Mouse (Mus musculus): ENCODE measurements around the gene Brsk2. TPM values are rescaled to one million over a fixed set of nuclear protein-coding genes. Genes with fewer than 3 reads are reported as not detected.

Gene Brsk2
- polyA plus RNA-seq, 1 experiment, result not detected

DNA sequence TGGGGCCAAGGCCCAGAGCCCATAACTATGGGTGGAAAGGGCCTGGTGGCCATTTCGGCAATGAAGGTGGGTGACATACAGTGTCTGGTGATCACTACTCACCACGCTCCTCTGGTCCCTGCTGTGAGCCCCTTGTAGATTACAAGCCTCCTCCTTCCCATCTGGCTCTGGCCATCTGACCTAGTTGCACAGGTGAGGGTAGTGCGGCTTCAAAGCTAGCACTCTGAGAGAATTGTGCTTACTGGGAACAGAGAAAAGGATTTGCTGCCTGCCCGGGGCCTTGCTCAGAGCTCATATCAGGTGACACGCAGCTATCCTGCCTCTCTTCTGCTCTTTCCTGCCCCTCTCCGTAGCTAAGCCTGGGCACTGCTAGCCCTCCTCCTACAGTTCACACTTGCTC lies 4.1 kb downstream of the Brsk2 start:
- Histone ChIP-seq H3K4me3 (ENCODE audit: insufficient read depth, low read length) (no peak overlapping the region), H3K4me1 (ENCODE audit: control insufficient read depth, insufficient read depth, low read length) (no peaks in the 10 kb centered on the region), H3K27ac (ENCODE audit: insufficient read depth, low read depth, low read length) (no peak overlapping the region)
- TF ChIP-seq POLR2A (IDR thresholded peaks at IDR 0.05; ENCODE audit: borderline replicate concordance, low read depth, low read length) (no peak), CTCF (IDR thresholded peaks at IDR 0.05; ENCODE audit: low read depth, low read length) (no peak)

DNA sequence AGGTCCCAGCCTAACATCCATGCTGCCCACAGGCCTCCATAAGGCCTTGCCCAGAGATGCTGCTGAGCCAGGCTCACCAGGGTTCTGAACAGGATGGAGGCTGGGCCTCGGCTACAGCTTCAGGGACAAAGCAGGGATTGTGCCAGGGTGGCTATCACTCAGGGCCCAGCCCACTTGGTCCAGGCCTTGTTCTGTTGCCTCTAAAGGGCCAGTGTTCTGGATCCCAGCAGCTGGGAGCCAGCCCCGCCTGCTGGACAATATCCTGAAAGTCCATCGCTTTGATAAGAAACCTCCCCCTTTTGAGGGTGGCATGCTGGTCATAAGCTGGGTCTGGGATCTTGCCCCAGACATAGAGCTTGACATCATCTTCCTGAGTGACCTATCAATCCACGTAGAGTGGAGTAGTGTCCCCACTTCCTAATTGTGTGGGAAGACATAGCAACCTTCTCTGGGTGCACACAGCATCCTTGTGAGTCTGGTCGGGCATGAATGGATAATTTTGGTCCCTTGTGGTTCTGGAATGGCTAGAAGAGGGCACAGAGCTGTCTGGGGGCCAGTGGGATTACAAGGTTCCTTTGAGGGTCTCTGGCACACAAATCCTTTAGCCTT lies 6.1 kb downstream of the Brsk2 start:
- no peak for TF ChIP-seq CTCF (IDR thresholded peaks at IDR 0.05; ENCODE audit: low read depth, low read length)
- no peak for TF ChIP-seq POLR2A (IDR thresholded peaks at IDR 0.05; ENCODE audit: borderline replicate concordance, low read depth, low read length)
- no peak overlapping the region for H3K4me3 ChIP-seq (ENCODE audit: insufficient read depth, low read length)
- no peaks in the 10 kb centered on the region for H3K4me1 ChIP-seq (ENCODE audit: control insufficient read depth, insufficient read depth, low read length)
- H3K27ac ChIP-seq (ENCODE audit: insufficient read depth, low read depth, low read length), result no peak overlapping the region

DNA sequence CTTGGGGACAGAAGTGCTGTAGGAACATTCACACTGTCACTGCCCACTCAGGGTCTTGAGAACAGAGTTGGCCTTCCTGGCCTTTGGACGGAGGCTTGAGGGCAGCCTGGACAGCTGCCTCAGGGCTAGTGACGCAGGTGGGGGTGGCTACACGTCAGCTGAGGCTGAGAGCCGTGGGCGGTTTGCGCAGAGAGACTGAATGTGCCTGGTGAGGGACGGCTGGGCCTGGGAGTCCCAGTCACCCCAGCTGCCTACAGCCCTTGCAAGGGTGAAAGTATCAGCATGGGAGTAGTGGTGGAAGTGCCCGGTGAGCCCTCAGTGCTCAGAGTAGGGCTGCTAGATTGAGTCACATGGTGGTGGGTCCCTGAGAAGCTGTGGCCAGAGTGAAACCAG lies 6.6 kb downstream of the Brsk2 start:
- Histone ChIP-seq H3K4me1 (ENCODE audit: control insufficient read depth, insufficient read depth, low read length) (no peaks in the 10 kb centered on the region), H3K27ac (ENCODE audit: insufficient read depth, low read depth, low read length) (no peak overlapping the region), H3K4me3 (ENCODE audit: insufficient read depth, low read length) (no peak overlapping the region)
- TF ChIP-seq POLR2A (IDR thresholded peaks at IDR 0.05; ENCODE audit: borderline replicate concordance, low read depth, low read length) (no peak), CTCF (IDR thresholded peaks at IDR 0.05; ENCODE audit: low read depth, low read length) (no peak)

DNA sequence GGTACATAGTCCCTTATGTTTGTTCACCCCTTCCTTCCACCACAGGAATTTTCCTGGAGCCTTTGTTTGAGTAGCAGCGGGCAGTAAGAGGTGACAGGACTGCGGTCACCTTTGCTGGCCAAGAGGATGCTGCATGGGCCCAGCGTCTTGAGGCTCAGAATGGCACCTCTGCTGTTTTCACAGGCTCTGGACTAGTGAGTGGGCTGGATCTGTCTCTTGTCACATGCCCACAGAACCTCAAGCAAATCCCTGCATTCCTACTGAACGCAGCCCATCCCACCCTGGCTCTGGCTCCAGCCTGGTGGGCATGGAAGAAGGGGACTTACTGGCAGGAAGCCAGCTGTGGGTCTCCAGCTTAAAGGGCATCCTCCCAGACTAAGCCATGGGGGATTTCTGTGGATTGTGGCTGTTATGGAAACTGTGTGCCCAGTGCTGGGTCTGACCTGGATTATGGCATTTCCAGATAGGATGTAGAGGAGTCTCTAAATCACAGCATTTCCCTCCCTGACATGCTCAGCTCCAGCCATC lies 8.0 kb downstream of the Brsk2 start:
- TF ChIP-seq CTCF (IDR thresholded peaks at IDR 0.05; ENCODE audit: low read depth, low read length), result no peak
- no peak for TF ChIP-seq POLR2A (IDR thresholded peaks at IDR 0.05; ENCODE audit: borderline replicate concordance, low read depth, low read length)
- Histone ChIP-seq H3K4me1 (ENCODE audit: control insufficient read depth, insufficient read depth, low read length) (no peaks in the 10 kb centered on the region), H3K27ac (ENCODE audit: insufficient read depth, low read depth, low read length) (no peak overlapping the region), H3K4me3 (ENCODE audit: insufficient read depth, low read length) (no peak overlapping the region)

DNA sequence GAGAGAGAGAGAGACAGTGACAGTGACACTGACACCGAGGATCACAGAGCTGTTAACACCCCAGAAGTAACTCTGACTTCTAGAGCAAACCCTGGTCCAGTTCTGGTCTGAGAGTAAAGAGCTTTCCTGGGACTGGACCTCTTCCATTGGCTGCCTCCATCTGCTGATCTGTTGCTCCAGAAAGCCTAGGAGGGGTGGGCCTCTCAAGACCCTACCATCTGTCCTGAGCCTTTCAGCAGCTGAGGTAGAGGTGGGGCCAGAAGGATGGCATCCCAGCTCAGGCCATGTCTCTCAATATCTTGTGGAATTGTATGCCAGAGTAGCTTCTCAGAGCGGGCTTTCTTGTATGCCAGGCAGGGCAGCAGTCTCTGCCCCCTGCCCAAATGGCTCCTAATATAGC lies 8.7 kb downstream of the Brsk2 start:
- no peak for TF ChIP-seq POLR2A (IDR thresholded peaks at IDR 0.05; ENCODE audit: borderline replicate concordance, low read depth, low read length)
- no peak overlapping the region for H3K27ac ChIP-seq (ENCODE audit: insufficient read depth, low read depth, low read length)
- no peaks in the 10 kb centered on the region for H3K4me1 ChIP-seq (ENCODE audit: control insufficient read depth, insufficient read depth, low read length)
- no peak overlapping the region for H3K4me3 ChIP-seq (ENCODE audit: insufficient read depth, low read length)

DNA sequence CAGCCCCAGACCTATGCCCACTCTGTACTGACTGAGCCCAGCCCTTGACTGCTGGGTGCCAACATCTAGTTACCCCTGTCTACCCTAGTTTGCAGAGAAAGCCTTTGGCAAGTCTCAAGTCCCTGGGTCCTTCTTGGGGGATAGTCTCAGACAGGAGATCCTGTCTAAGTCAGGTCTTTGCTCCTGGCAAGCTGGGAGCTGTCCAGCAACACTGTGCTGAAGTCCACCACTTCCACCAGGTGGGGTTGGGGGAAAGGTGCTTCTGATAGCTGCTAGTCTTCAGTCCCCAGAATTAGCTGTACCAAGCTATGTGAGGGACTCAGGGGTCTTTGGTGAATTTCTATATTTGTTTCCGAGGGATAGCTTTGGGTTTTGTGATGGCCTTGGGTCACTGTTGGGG lies 9.6 kb downstream of the Brsk2 start:
- no peak for TF ChIP-seq POLR2A (IDR thresholded peaks at IDR 0.05; ENCODE audit: borderline replicate concordance, low read depth, low read length)
- TF ChIP-seq CTCF (IDR thresholded peaks at IDR 0.05; ENCODE audit: low read depth, low read length), result no peak
- H3K27ac ChIP-seq (ENCODE audit: insufficient read depth, low read depth, low read length), result no peak overlapping the region
- no peak overlapping the region for H3K4me3 ChIP-seq (ENCODE audit: insufficient read depth, low read length)
- no peaks in the 10 kb centered on the region for H3K4me1 ChIP-seq (ENCODE audit: control insufficient read depth, insufficient read depth, low read length)

DNA sequence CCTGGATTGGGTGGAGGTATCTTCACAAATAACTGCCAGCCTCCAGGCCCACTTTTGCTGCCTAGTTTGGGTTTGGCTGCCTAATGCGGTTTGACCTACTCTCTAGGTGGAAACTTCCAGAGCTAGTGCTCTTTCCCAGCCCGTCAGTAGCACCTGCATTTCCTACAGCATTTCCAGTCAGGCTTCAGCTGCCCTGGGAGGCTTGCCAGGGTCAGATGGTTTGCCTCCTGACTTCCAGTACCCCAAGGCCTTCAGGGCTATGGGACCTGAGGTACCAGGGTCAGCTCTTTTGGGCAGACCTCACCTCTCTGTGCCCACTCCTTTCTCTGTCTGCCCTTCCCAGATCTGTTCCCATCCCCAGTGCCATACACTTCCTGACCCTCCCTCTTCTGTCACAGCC lies 11.4 kb downstream of the Brsk2 start:
- Histone ChIP-seq H3K4me3 (ENCODE audit: insufficient read depth, low read length) (no peak overlapping the region), H3K4me1 (ENCODE audit: control insufficient read depth, insufficient read depth, low read length) (no peaks in the 10 kb centered on the region), H3K27ac (ENCODE audit: insufficient read depth, low read depth, low read length) (no peak overlapping the region)
- TF ChIP-seq CTCF (IDR thresholded peaks at IDR 0.05; ENCODE audit: low read depth, low read length), result no peak
- TF ChIP-seq POLR2A (IDR thresholded peaks at IDR 0.05; ENCODE audit: borderline replicate concordance, low read depth, low read length), result no peak

DNA sequence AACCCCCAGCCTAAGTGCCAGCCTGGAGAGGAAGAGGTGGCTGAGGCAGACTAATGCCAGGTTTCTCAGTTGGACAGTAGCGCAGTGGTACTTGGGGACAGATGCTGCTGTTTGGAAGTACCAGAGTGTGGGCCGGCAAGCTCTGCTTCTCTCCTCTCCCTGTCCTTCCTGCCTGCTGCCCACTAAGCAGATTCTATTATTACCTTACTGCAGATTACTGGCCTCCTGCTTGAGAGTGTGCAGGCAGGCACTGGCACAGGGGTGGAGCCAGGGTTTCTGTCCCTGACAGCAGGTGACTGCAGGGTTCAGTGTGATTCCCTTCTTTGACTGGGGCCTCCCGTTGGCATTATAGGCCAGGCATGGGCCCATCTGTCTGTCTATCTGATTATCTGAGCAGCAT lies 11.9 kb downstream of the Brsk2 start:
- no peak overlapping the region for H3K27ac ChIP-seq (ENCODE audit: insufficient read depth, low read depth, low read length)
- no peaks in the 10 kb centered on the region for H3K4me1 ChIP-seq (ENCODE audit: control insufficient read depth, insufficient read depth, low read length)
- no peak for TF ChIP-seq POLR2A (IDR thresholded peaks at IDR 0.05; ENCODE audit: borderline replicate concordance, low read depth, low read length)
- TF ChIP-seq CTCF (IDR thresholded peaks at IDR 0.05; ENCODE audit: low read depth, low read length), result no peak
- H3K4me3 ChIP-seq (ENCODE audit: insufficient read depth, low read length), result no peak overlapping the region

DNA sequence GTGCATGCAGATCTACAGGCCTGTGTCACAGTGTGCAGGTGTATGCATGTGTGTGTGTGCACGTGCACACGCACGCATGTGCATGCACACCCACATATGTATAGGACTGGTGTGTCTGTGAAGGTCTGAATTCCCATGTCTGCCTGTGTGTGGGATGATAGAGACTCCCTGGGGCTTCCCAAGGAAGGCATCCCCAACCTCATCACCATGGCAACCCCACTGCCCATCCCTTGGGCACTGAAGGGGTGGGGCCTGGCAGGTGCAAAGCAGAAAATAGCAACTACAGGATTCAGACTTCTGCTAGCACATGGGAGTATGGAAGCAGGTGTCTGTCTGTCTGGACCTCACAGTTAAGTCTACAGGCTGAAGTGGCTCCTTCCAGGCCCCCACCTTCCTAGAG lies 13.0 kb downstream of the Brsk2 start:
- Histone ChIP-seq H3K4me1 (ENCODE audit: control insufficient read depth, insufficient read depth, low read length) (no peaks in the 10 kb centered on the region), H3K27ac (ENCODE audit: insufficient read depth, low read depth, low read length) (no peak overlapping the region), H3K4me3 (ENCODE audit: insufficient read depth, low read length) (no peak overlapping the region)
- TF ChIP-seq POLR2A (IDR thresholded peaks at IDR 0.05; ENCODE audit: borderline replicate concordance, low read depth, low read length) (no peak), CTCF (IDR thresholded peaks at IDR 0.05; ENCODE audit: low read depth, low read length) (no peak)

DNA sequence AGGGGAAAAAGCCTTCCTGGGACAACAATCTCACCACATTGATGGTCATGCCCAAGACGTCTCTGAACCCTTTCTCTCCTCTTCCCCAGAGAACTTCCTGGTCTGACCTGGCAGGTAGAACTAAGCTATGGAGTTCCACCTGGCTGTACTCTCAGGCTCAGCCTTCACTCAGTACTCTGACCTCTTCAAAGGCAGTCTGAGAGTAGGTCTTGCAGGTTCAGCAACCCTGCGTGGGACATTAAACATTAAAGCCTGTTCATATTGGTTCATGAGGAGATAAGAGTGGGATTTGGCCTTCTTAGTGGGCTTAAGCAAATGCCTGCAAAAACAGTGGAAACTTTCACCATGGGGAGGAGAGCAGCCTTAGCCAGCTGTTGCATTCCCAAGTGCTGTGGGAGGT lies 16.7 kb downstream of the Brsk2 start:
- no peak overlapping the region for H3K27ac ChIP-seq (ENCODE audit: insufficient read depth, low read depth, low read length)
- H3K4me1 ChIP-seq (ENCODE audit: control insufficient read depth, insufficient read depth, low read length), result no peaks in the 10 kb centered on the region
- TF ChIP-seq POLR2A (IDR thresholded peaks at IDR 0.05; ENCODE audit: borderline replicate concordance, low read depth, low read length) (no peak), CTCF (IDR thresholded peaks at IDR 0.05; ENCODE audit: low read depth, low read length) (no peak)
- H3K4me3 ChIP-seq (ENCODE audit: insufficient read depth, low read length), result no peak overlapping the region
